Mouse (Mus musculus) bone marrow, adult 2 months (tissue): ENCODE measurements at regions not wholly inside any gene's neighbourhood (a gene's known extent, or its start where the extent isn't known, plus 50 kb on each side); places are given as distances from the start of the nearest gene placed in this dataset.

Source experiments
- CTCF ChIP-seq: fragments of 200-500 bp; IDR thresholded peaks from 2 replicates; pipeline ENCODE4 v1.5.1; 2011; ENCODE audit warnings: low read length, control low read depth; ENCODE audit not compliant: control insufficient read depth, insufficient read depth
- POLR2A ChIP-seq: fragments of 200-500 bp; IDR thresholded peaks from 2 replicates; pipeline ENCODE4 v1.6.1; 2011; ENCODE audit warnings: low read depth, mild to moderate bottlenecking, control low read depth, low read length, borderline replicate concordance; ENCODE audit not compliant: control insufficient read depth

GRCm38 (mm10) chr2:133419686-133420303 lies 132.2 kb upstream of the Bmp2 start:
- TF ChIP-seq CTCF (no peak), POLR2A (no peak)
